Mouse (Mus musculus): ENCODE results near the gene Nme7. TPM values are rescaled to one million over a fixed set of nuclear protein-coding genes. Genes with fewer than 3 reads are reported as not detected.
A peak's percentile ranks its signal among the peaks of the same experiment; 100 is the strongest.

The Nme7 gene
- total RNA-seq, 4 experiments from 2014 or later, result 22.7 to 32.0 (median 28.0) TPM

GRCm38 (mm10) chr1:164376761-164377487 is 73.0 kb downstream of the Nme7 start:
- no peak for DNase-seq (ENCODE audit: low spot score in 2 of 2)

- no peak for DNase-seq (ENCODE audit: low spot score in 2 of 2)
Observed at GRCm38 (mm10) chr1:164383621-164384020, 79.7 kb downstream of the Nme7 start.

GRCm38 (mm10) chr1:164384354-164384753 is 80.4 kb downstream of the Nme7 start:
- DNase-seq (ENCODE audit: low spot score in 2 of 2), result no peak

GRCm38 (mm10) chr1:164384972-164385371 is 81.1 kb downstream of the Nme7 start:
- no peak for DNase-seq (ENCODE audit: low spot score in 2 of 2)

DNA sequence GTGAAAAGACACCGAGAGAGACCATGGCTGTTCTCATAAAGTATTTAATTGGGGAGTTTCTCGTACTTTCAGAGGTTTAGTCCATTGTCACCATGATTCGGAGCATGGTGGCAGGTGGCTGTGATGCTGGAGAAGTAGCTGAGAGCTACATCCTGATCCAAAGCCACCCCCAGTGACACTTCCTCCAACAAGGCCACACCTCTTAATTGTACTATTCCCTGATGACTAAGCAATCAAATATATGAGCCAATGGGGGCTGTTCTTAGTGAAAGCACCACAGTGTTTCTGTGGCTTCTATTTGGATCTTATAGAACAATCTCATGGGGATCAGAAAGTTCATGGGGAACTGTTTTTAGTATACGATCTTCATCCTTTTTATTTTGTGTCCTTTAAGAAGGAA is 85.8 kb downstream of the Nme7 start:
- no peak for DNase-seq (ENCODE audit: low spot score in 2 of 2)

- DNase-seq (ENCODE audit: low spot score in 2 of 2), result no peak
Observed at GRCm38 (mm10) chr1:164392176-164392575, 88.3 kb downstream of the Nme7 start.

DNA sequence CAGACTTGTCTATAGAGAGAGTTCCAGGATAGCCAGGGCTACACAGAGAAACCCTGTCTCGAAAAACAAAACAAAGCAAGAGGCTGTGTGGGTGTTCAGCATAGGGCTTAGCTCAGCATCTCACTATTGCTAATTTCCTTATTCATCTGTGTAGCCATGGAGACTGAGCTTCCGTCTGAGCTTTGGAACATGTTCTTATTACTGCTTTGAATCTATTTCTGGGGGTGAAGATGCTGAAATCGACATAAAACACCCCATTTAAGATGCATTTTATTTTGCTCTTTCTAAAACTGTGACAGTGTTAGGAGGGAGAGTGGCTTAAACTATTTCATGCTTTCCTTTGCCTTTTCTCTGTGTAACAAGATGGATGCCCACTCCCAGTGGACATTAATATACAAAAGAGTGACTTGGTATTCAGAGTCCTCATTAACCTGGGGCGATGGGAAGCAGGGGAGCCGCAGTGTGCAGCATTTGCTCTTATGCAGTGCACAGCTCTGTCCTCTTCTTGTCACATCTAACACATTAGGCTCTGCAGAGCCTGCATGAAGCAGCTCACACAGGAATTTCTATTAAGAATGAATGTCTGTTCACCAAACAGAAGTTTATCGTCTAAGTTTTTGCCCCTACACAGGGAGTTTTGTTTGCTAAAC is 91.3 kb downstream of the Nme7 start:
- DNase-seq (ENCODE audit: low spot score in 2 of 2), result peak; percentile 11 to 63

DNA sequence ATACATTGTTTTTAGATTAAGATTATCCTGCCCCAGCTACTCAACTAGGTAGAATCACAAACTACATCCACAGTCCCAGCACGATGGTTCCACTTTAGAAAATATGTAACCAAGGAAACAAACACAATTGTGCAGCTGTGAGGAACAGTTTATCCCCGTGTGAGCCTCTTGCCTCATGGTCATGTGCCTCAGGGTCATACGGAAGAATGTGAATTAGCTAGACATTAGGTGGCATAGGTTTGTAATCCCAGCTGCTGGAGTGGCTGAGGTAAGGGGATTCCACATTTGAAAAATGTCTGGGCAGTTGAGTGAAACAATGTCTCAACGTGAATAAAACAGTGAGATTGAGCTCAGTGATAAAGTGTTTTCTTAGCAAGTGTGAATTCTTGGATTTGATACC is 93.8 kb downstream of the Nme7 start:
- no peak for DNase-seq (ENCODE audit: low spot score in 2 of 2)

DNA sequence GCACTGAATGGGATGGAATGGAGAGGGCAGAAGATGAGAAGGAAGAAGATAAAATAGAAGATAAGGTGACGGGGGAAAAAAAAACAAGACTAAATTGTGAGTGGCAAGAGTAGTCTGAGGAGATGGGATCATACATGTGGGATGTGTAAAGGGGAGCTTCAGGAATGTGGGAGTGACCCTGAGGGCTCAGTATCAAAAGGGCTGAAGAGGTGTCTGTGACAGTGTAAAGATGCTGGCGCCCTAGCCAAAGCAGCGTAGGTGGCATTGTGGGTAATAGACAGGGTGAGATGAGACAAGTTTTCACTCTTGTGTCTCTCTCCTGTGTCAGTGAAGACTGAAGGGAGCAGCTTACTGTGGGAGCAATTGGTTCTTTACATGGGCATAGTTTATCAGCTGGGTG is 95.7 kb downstream of the Nme7 start:
- no peak for DNase-seq (ENCODE audit: low spot score in 2 of 2)

DNA sequence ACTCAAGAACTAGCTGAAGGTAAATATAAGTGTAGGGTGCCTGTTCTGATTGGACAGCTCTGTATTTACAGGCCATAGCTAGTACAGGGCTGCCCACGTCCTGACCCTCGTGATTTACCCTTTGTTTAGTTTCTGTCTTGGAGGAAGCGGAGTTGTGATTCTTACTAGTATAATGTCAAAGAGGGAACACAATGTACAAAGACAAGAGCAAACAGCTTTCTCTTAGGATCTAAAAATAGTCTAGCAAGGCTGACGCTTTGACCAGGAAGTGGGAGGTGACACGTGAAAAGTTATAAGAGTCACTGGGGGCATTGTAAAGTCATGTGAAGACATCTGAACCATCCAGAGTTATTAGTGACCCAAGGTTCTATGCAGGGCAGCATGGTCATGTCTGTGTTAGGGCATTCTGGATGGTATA is 101.5 kb downstream of the Nme7 start:
- no peak for DNase-seq (ENCODE audit: low spot score in 2 of 2)

DNA sequence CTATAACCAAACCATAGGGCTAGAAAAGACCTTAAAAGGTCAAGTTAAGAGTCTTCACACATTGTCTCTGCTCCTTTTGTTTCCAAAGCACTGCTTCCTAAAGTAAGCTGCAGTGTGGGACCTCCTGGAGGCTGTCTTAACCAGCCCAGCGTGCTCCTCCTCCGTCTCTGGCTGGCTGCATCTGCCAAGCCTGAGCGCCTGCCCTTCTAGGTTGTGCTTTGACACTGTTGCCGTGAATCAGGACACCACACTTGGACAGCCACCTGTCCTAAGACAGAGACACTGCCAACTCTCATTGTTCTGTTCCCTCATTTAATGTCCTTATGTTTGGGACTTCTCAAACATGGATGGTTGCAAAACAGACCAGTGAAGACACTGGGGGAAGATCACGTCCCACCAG is 102.6 kb downstream of the Nme7 start:
- no peak for DNase-seq (ENCODE audit: low spot score in 2 of 2)

- DNase-seq (ENCODE audit: low spot score in 2 of 2), result no peak
Observed at GRCm38 (mm10) chr1:164408655-164409054, 104.7 kb downstream of the Nme7 start.

GRCm38 (mm10) chr1:164411306-164411705 is 107.4 kb downstream of the Nme7 start:
- DNase-seq (ENCODE audit: low spot score in 2 of 2), result no peak

DNA sequence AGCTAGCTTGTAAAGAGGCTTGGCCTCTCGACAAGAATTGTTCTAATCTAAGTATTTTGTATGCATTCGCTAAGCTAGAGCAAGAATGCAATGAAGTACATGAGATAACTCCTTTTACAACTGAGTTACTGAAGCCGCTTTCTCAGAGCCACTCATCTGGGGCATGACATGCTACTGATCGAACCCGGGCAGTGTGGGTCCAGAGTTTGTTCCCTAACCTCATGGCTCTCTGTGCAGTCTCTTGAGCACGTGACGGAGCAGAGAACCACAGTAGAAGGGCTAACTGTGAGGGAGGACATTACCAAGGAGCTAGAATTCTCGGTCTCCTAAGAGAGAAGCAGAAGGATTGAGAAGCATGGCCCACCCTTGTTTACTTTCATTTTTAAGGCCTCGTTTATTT is 109.0 kb downstream of the Nme7 start:
- no peak for DNase-seq (ENCODE audit: low spot score in 2 of 2)

DNA sequence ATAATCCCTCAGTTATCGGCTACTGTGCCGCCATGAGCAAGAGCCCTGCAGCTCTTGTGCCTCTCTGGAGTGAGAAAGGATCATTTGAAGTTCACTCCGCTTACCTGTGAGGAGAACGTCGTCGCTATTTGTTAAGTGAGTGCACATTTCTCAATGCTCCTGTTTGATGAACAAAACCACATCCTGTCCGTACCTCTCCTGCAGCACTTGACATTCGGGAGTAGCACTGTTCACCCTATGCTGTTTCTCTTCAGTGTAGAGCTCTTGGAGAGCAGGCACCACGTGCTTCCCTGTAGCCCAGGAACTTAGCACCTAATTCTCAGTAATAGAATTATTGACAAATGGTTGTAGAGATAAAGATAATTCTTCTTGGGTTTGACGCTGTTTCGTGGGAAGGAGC is 109.7 kb downstream of the Nme7 start:
- DNase-seq (ENCODE audit: low spot score in 2 of 2), result no peak

DNA sequence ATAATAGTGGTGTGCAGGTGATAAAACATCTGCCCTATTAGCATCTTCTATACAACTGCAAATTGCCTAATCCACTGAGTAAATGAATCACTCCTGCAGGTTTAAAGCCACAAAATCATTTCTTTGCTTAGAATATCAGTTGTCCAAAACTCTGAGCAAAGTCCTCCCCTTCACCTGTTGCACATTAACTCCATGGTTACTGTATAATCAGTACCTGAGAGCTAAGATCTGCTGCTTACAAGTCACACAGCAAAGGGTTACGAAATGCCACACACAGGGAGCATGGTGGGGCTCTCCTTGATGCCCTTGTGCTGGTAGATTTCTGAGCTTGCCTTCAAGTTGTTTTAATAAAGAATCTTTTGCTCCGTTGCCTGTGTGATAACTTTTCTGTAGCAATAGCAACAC is 111.4 kb downstream of the Nme7 start:
- DNase-seq (ENCODE audit: low spot score in 2 of 2), result no peak

- DNase-seq (ENCODE audit: low spot score in 2 of 2), result no peak
Observed at GRCm38 (mm10) chr1:164416692-164417394, 112.9 kb downstream of the Nme7 start.

- no peak for DNase-seq (ENCODE audit: low spot score in 2 of 2)
Observed at GRCm38 (mm10) chr1:164417604-164418003, 113.7 kb downstream of the Nme7 start.

- no peak for DNase-seq (ENCODE audit: low spot score in 2 of 2)
Observed at GRCm38 (mm10) chr1:164418320-164418719, 114.4 kb downstream of the Nme7 start.

DNA sequence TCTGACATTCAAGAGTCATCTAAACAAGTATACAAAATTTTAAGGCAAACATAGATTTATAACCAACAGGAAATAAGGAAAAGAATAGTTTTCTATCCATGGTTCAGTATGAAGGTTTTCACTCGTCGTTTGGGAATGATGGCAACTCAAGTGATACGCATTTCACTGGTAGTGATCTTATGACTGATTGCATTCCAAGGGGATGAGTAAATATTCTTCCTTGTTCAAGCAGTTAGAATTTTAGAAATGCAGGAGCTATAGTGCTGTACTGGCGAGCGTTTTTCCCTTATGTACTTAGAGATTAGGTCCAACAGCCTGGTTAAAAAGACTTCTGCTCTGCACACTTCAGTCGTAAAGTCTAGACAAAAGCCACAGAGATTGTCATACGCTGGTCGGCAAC is 115.5 kb downstream of the Nme7 start:
- no peak for DNase-seq (ENCODE audit: low spot score in 2 of 2)

- no peak for DNase-seq (ENCODE audit: low spot score in 2 of 2)
Observed at GRCm38 (mm10) chr1:164420623-164421354, 116.9 kb downstream of the Nme7 start.

- no peak for DNase-seq (ENCODE audit: low spot score in 2 of 2)
Observed at GRCm38 (mm10) chr1:164426227-164426626, 122.3 kb downstream of the Nme7 start.
